Mouse (Mus musculus): ENCODE results near the gene Zfp658. TPM values are rescaled to one million over a fixed set of nuclear protein-coding genes. Genes with fewer than 3 reads are reported as not detected.

Zfp658 gene
- total and polyA plus RNA-seq, 3 experiments: 0.25 to 1.2 (median 1.1) TPM

GRCm38 (mm10) chr7:43606896-43607742, 45.1 kb downstream of the Zfp658 start, which contains the start of gene Zfp819:
TSS of gene Zfp819 (plus strand) at chr7:43607169.
- no peaks in the 10 kb centered on the region for H3K36me3 ChIP-seq (replicated peaks)
- DNase-seq (ENCODE audit: low spot score): no peak
- ATAC-seq (ENCODE audit: extremely low read depth, insufficient number of reproducible peaks, low FRiP score, poor library complexity, severe bottlenecking): no peak
- H3K4me3 ChIP-seq (ENCODE audit: low read depth, low read length): no peak within 1 kb of the TSS
- H3K9me3 ChIP-seq (replicated peaks): no peaks in the 10 kb centered on the region
- no peaks in the 10 kb centered on the region for H3K27me3 ChIP-seq (ENCODE audit: insufficient read depth, low read length)
- TF ChIP-seq CTCF (IDR thresholded peaks at IDR 0.05; ENCODE audit: low read depth, low read length) (no peak), GATA2 (IDR thresholded peaks at IDR 0.05; ENCODE audit: borderline replicate concordance, low read depth, low read length) (no peak), POLR2AphosphoS5 (IDR thresholded peaks at IDR 0.05; ENCODE audit: insufficient replicate concordance, low read depth, low read length) (no peak), GATA1 (IDR thresholded peaks at IDR 0.05; ENCODE audit: borderline replicate concordance, low read length) (no peak), TAL1 (conservative IDR thresholded peaks at IDR 0.05; ENCODE audit: low read depth, low read length) (no peak)
- H3K4me1 ChIP-seq (ENCODE audit: insufficient read depth, low read depth, low read length): no peaks in the 10 kb centered on the region

GRCm38 (mm10) chr7:43607743-43608287, 45.8 kb downstream of the Zfp658 start:
- Histone ChIP-seq H3K4me1 (ENCODE audit: insufficient read depth, low read depth, low read length) (no peaks in the 10 kb centered on the region), H3K9me3 (replicated peaks) (no peaks in the 10 kb centered on the region), H3K27me3 (ENCODE audit: insufficient read depth, low read length) (no peaks in the 10 kb centered on the region), H3K36me3 (replicated peaks) (no peaks in the 10 kb centered on the region), H3K4me3 (ENCODE audit: low read depth, low read length) (no peak overlapping the region)
- TF ChIP-seq POLR2AphosphoS5 (IDR thresholded peaks at IDR 0.05; ENCODE audit: insufficient replicate concordance, low read depth, low read length): no peak
- no peak for TF ChIP-seq GATA2 (IDR thresholded peaks at IDR 0.05; ENCODE audit: borderline replicate concordance, low read depth, low read length)
- no peak for TF ChIP-seq TAL1 (conservative IDR thresholded peaks at IDR 0.05; ENCODE audit: low read depth, low read length)
- no peak for TF ChIP-seq CTCF (IDR thresholded peaks at IDR 0.05; ENCODE audit: low read depth, low read length)
- no peak for ATAC-seq (ENCODE audit: extremely low read depth, insufficient number of reproducible peaks, low FRiP score, poor library complexity, severe bottlenecking)
- no peak for DNase-seq (ENCODE audit: low spot score)

GRCm38 (mm10) chr7:43608316-43608824, 46.3 kb downstream of the Zfp658 start:
- H3K27me3 ChIP-seq (ENCODE audit: insufficient read depth, low read length): no peaks in the 10 kb centered on the region
- ATAC-seq (ENCODE audit: extremely low read depth, insufficient number of reproducible peaks, low FRiP score, poor library complexity, severe bottlenecking): no peak
- no peak for TF ChIP-seq POLR2AphosphoS5 (IDR thresholded peaks at IDR 0.05; ENCODE audit: insufficient replicate concordance, low read depth, low read length)
- no peak overlapping the region for H3K4me3 ChIP-seq (ENCODE audit: low read depth, low read length)
- H3K36me3 ChIP-seq (replicated peaks): no peaks in the 10 kb centered on the region
- no peaks in the 10 kb centered on the region for H3K4me1 ChIP-seq (ENCODE audit: insufficient read depth, low read depth, low read length)
- no peak for DNase-seq (ENCODE audit: low spot score)
- H3K9me3 ChIP-seq (replicated peaks): no peaks in the 10 kb centered on the region

GRCm38 (mm10) chr7:43613816-43614551, 51.9 kb downstream of the Zfp658 start:
- ATAC-seq (ENCODE audit: extremely low read depth, insufficient number of reproducible peaks, low FRiP score, poor library complexity, severe bottlenecking) (no peak), DNase-seq (ENCODE audit: low spot score) (no peak)
- H3K27me3 ChIP-seq (ENCODE audit: insufficient read depth, low read length): no peaks in the 10 kb centered on the region
- H3K36me3 ChIP-seq (replicated peaks): no peaks in the 10 kb centered on the region
- H3K9me3 ChIP-seq (replicated peaks): no peaks in the 10 kb centered on the region
- TF ChIP-seq POLR2AphosphoS5 (IDR thresholded peaks at IDR 0.05; ENCODE audit: insufficient replicate concordance, low read depth, low read length) (no peak), GATA1 (IDR thresholded peaks at IDR 0.05; ENCODE audit: borderline replicate concordance, low read length) (no peak), CTCF (IDR thresholded peaks at IDR 0.05; ENCODE audit: low read depth, low read length) (no peak), TAL1 (conservative IDR thresholded peaks at IDR 0.05; ENCODE audit: low read depth, low read length) (no peak), GATA2 (IDR thresholded peaks at IDR 0.05; ENCODE audit: borderline replicate concordance, low read depth, low read length) (no peak)
- no peaks in the 10 kb centered on the region for H3K4me1 ChIP-seq (ENCODE audit: insufficient read depth, low read depth, low read length)
- no peak overlapping the region for H3K4me3 ChIP-seq (ENCODE audit: low read depth, low read length)

GRCm38 (mm10) chr7:43622927-43623326, 60.9 kb downstream of the Zfp658 start:
- DNase-seq (ENCODE audit: low spot score) (no peak), ATAC-seq (ENCODE audit: extremely low read depth, insufficient number of reproducible peaks, low FRiP score, poor library complexity, severe bottlenecking) (no peak)
- no peaks in the 10 kb centered on the region; the same call in 1 of the 2 replicates for H3K27me3 ChIP-seq (ENCODE audit: insufficient read depth, low read length)
- no peaks in the 10 kb centered on the region for H3K9me3 ChIP-seq (replicated peaks)
- TF ChIP-seq TAL1 (conservative IDR thresholded peaks at IDR 0.05; ENCODE audit: low read depth, low read length): no peak
- TF ChIP-seq CTCF (IDR thresholded peaks at IDR 0.05; ENCODE audit: low read depth, low read length): no peak
- TF ChIP-seq POLR2AphosphoS5 (IDR thresholded peaks at IDR 0.05; ENCODE audit: insufficient replicate concordance, low read depth, low read length): no peak
- TF ChIP-seq GATA2 (IDR thresholded peaks at IDR 0.05; ENCODE audit: borderline replicate concordance, low read depth, low read length): no peak
- no peak for TF ChIP-seq GATA1 (IDR thresholded peaks at IDR 0.05; ENCODE audit: borderline replicate concordance, low read length)
- H3K36me3 ChIP-seq (replicated peaks): no peaks in the 10 kb centered on the region
- no peaks in the 10 kb centered on the region for H3K4me1 ChIP-seq (ENCODE audit: insufficient read depth, low read depth, low read length)
- no peak overlapping the region for H3K4me3 ChIP-seq (ENCODE audit: low read depth, low read length)

- H3K36me3 ChIP-seq (replicated peaks): no peaks in the 10 kb centered on the region
- no peak for ATAC-seq (ENCODE audit: extremely low read depth, insufficient number of reproducible peaks, low FRiP score, poor library complexity, severe bottlenecking)
Measured at GRCm38 (mm10) chr7:43623819-43624218, 61.8 kb downstream of the Zfp658 start.

More at GRCm38 (mm10) chr7:43623819-43624218, 61.8 kb downstream of the Zfp658 start:
- DNase-seq (ENCODE audit: low spot score): no peak
- TF ChIP-seq TAL1 (conservative IDR thresholded peaks at IDR 0.05; ENCODE audit: low read depth, low read length): no peak
- no peak for TF ChIP-seq GATA1 (IDR thresholded peaks at IDR 0.05; ENCODE audit: borderline replicate concordance, low read length)
- TF ChIP-seq GATA2 (IDR thresholded peaks at IDR 0.05; ENCODE audit: borderline replicate concordance, low read depth, low read length): no peak
- TF ChIP-seq POLR2AphosphoS5 (IDR thresholded peaks at IDR 0.05; ENCODE audit: insufficient replicate concordance, low read depth, low read length): no peak
- TF ChIP-seq CTCF (IDR thresholded peaks at IDR 0.05; ENCODE audit: low read depth, low read length): no peak
- no peaks in the 10 kb centered on the region for H3K9me3 ChIP-seq (replicated peaks)
- no peaks in the 10 kb centered on the region for H3K4me1 ChIP-seq (ENCODE audit: insufficient read depth, low read depth, low read length)
- H3K4me3 ChIP-seq (ENCODE audit: low read depth, low read length): no peak overlapping the region
- H3K27me3 ChIP-seq (ENCODE audit: insufficient read depth, low read length): no peaks in the 10 kb centered on the region; the same call in 1 of the 2 replicates

Other genes starting within 250 kb of the Zfp658 start
Only the 20 nearest of the 25 such genes appear.
- not detected in 2 replicates for gene Siglecf, start 210.9 kb upstream of the Zfp658 start, total RNA-seq (2014; fragmentation: Nextera tagmentation)
- gene Siglecf, start 210.9 kb upstream of the Zfp658 start, total RNA-seq (2017): 1.4 and 1.5 TPM in 2 replicates
- gene Siglecf, start 210.9 kb upstream of the Zfp658 start, polyA plus RNA-seq (2012): 0.19 and 0.24 TPM in 2 replicates
- not detected in 2 replicates for gene Siglecg, start 154.1 kb upstream of the Zfp658 start, total RNA-seq (2014; fragmentation: Nextera tagmentation)
- gene Siglecg, start 154.1 kb upstream of the Zfp658 start, total RNA-seq (2017): 0.06 and 0.11 TPM in 2 replicates
- not detected in 2 replicates for gene Siglecg, start 154.1 kb upstream of the Zfp658 start, polyA plus RNA-seq (2012)
- not detected in 2 replicates for gene Lim2, start 134.6 kb upstream of the Zfp658 start, total RNA-seq (2014; fragmentation: Nextera tagmentation)
- not detected in 2 replicates for gene Lim2, start 134.6 kb upstream of the Zfp658 start, total RNA-seq (2017)
- 0.04 TPM in 1 of 2 replicates, not detected in the other for gene Lim2, start 134.6 kb upstream of the Zfp658 start, polyA plus RNA-seq (2012)
- not detected in 2 replicates for gene Nkg7, start 125.2 kb upstream of the Zfp658 start, total RNA-seq (2014; fragmentation: Nextera tagmentation)
- not detected in 2 replicates for gene Nkg7, start 125.2 kb upstream of the Zfp658 start, total RNA-seq (2017)
- gene Nkg7, start 125.2 kb upstream of the Zfp658 start, polyA plus RNA-seq (2012): not detected in 2 replicates
- gene Cldnd2, start 121.5 kb upstream of the Zfp658 start, total RNA-seq (2014; fragmentation: Nextera tagmentation): not detected in 2 replicates
- gene Cldnd2, start 121.5 kb upstream of the Zfp658 start, total RNA-seq (2017): not detected in 2 replicates
- gene Cldnd2, start 121.5 kb upstream of the Zfp658 start, polyA plus RNA-seq (2012): not detected in 2 replicates
- gene Etfb, start 118.2 kb upstream of the Zfp658 start, total RNA-seq (2014; fragmentation: Nextera tagmentation): 75.0 and 92.3 TPM in 2 replicates
- 207 and 218 TPM in 2 replicates for gene Etfb, start 118.2 kb upstream of the Zfp658 start, total RNA-seq (2017)
- 60.1 and 77.3 TPM in 2 replicates for gene Etfb, start 118.2 kb upstream of the Zfp658 start, polyA plus RNA-seq (2012)
- 3.5 TPM in 1 of 2 replicates, not detected in the other for gene Gm45233, start 118.1 kb upstream of the Zfp658 start, total RNA-seq (2014; fragmentation: Nextera tagmentation)
- gene Gm45233, start 118.1 kb upstream of the Zfp658 start, total RNA-seq (2017): 0.93 TPM in 1 of 2 replicates, not detected in the other
- not detected in 2 replicates for gene Gm45233, start 118.1 kb upstream of the Zfp658 start, polyA plus RNA-seq (2012)
- not detected in 2 replicates for gene Vsig10l, start 99.1 kb upstream of the Zfp658 start, total RNA-seq (2014; fragmentation: Nextera tagmentation)
- 0.33 and 0.35 TPM in 2 replicates for gene Vsig10l, start 99.1 kb upstream of the Zfp658 start, total RNA-seq (2017)
- gene Vsig10l, start 99.1 kb upstream of the Zfp658 start, polyA plus RNA-seq (2012): 0.32 and 0.44 TPM in 2 replicates
- not detected in 2 replicates for gene Iglon5, start 72.2 kb upstream of the Zfp658 start, total RNA-seq (2014; fragmentation: Nextera tagmentation)
- gene Iglon5, start 72.2 kb upstream of the Zfp658 start, total RNA-seq (2017): 0.05 and 0.06 TPM in 2 replicates
- gene Iglon5, start 72.2 kb upstream of the Zfp658 start, polyA plus RNA-seq (2012): not detected in 2 replicates
- not detected in 2 replicates for gene 4931406B18Rik, start 56.3 kb upstream of the Zfp658 start, total RNA-seq (2014; fragmentation: Nextera tagmentation)
- gene 4931406B18Rik, start 56.3 kb upstream of the Zfp658 start, total RNA-seq (2017): 0.06 and 0.44 TPM in 2 replicates
- not detected in 2 replicates for gene 4931406B18Rik, start 56.3 kb upstream of the Zfp658 start, polyA plus RNA-seq (2012)
- gene Cd33, start 17.8 kb upstream of the Zfp658 start, total RNA-seq (2014; fragmentation: Nextera tagmentation): 0.10 TPM in 1 of 2 replicates, not detected in the other
- 0.41 and 0.60 TPM in 2 replicates for gene Cd33, start 17.8 kb upstream of the Zfp658 start, total RNA-seq (2017)
- 0.13 and 0.69 TPM in 2 replicates for gene Cd33, start 17.8 kb upstream of the Zfp658 start, polyA plus RNA-seq (2012)
- 7.0 and 11.0 TPM in 2 replicates for gene Zfp719, start 17.4 kb downstream of the Zfp658 start, total RNA-seq (2014; fragmentation: Nextera tagmentation)
- gene Zfp719, start 17.4 kb downstream of the Zfp658 start, total RNA-seq (2017): 6.4 and 7.8 TPM in 2 replicates
- gene Zfp719, start 17.4 kb downstream of the Zfp658 start, polyA plus RNA-seq (2012): 0.07 and 0.12 TPM in 2 replicates
- not detected in 2 replicates for gene Zfp819, start 44.9 kb downstream of the Zfp658 start, total RNA-seq (2014; fragmentation: Nextera tagmentation)
- gene Zfp819, start 44.9 kb downstream of the Zfp658 start, total RNA-seq (2017): 0.05 TPM in 1 of 2 replicates, not detected in the other
- not detected in 2 replicates for gene Zfp819, start 44.9 kb downstream of the Zfp658 start, polyA plus RNA-seq (2012)
- not detected in 2 replicates for gene Ceacam18, start 72.5 kb downstream of the Zfp658 start, total RNA-seq (2014; fragmentation: Nextera tagmentation)
- gene Ceacam18, start 72.5 kb downstream of the Zfp658 start, total RNA-seq (2017): 0.16 and 0.29 TPM in 2 replicates
- gene Ceacam18, start 72.5 kb downstream of the Zfp658 start, polyA plus RNA-seq (2012): not detected in 2 replicates
- gene Siglece, start 97.9 kb downstream of the Zfp658 start, total RNA-seq (2014; fragmentation: Nextera tagmentation): 1.2 TPM in 1 of 2 replicates, not detected in the other
- gene Siglece, start 97.9 kb downstream of the Zfp658 start, total RNA-seq (2017): 0.05 TPM in 1 of 2 replicates, not detected in the other
- gene Siglece, start 97.9 kb downstream of the Zfp658 start, polyA plus RNA-seq (2012): not detected in 2 replicates
- gene Ctu1, start 109.8 kb downstream of the Zfp658 start, total RNA-seq (2014; fragmentation: Nextera tagmentation): 2.5 and 2.7 TPM in 2 replicates
- gene Ctu1, start 109.8 kb downstream of the Zfp658 start, total RNA-seq (2017): 6.5 and 8.6 TPM in 2 replicates
- 14.9 and 20.9 TPM in 2 replicates for gene Ctu1, start 109.8 kb downstream of the Zfp658 start, polyA plus RNA-seq (2012)
- gene Klk14, start 128.2 kb downstream of the Zfp658 start, total RNA-seq (2014; fragmentation: Nextera tagmentation): not detected in 2 replicates
- gene Klk14, start 128.2 kb downstream of the Zfp658 start, total RNA-seq (2017): not detected in 2 replicates
- not detected in 2 replicates for gene Klk14, start 128.2 kb downstream of the Zfp658 start, polyA plus RNA-seq (2012)
- gene Klk13, start 150.3 kb downstream of the Zfp658 start, total RNA-seq (2014; fragmentation: Nextera tagmentation): not detected in 2 replicates
- gene Klk13, start 150.3 kb downstream of the Zfp658 start, total RNA-seq (2017): 0.27 TPM in 1 of 2 replicates, not detected in the other
- gene Klk13, start 150.3 kb downstream of the Zfp658 start, polyA plus RNA-seq (2012): not detected in 2 replicates
- gene Klk12, start 206.6 kb downstream of the Zfp658 start, total RNA-seq (2014; fragmentation: Nextera tagmentation): not detected in 2 replicates
- not detected in 2 replicates for gene Klk12, start 206.6 kb downstream of the Zfp658 start, total RNA-seq (2017)
- not detected in 2 replicates for gene Klk12, start 206.6 kb downstream of the Zfp658 start, polyA plus RNA-seq (2012)
- gene Klk11, start 212.3 kb downstream of the Zfp658 start, total RNA-seq (2014; fragmentation: Nextera tagmentation): not detected in 2 replicates
- gene Klk11, start 212.3 kb downstream of the Zfp658 start, total RNA-seq (2017): not detected in 2 replicates
- not detected in 2 replicates for gene Klk11, start 212.3 kb downstream of the Zfp658 start, polyA plus RNA-seq (2012)